Mouse (Mus musculus) lung, embryonic 15.5 days (tissue): ENCODE data around the gene Kalrn. TPM values are rescaled to one million over a fixed set of nuclear protein-coding genes. Genes with fewer than 3 reads are reported as not detected.

ENCODE experiments used
- ATAC-seq: fragments of 200-750 bp; cut with Nextera tagmentation; 2 replicates; pipeline ENCODE4 v1.8.0; 2017; ENCODE audit warnings: moderate number of reproducible peaks, borderline replicate concordance; ENCODE audit not compliant: low FRiP score, low TSS enrichment; ENCODE audit errors: extremely low read depth
- H3K27ac ChIP-seq: fragments of 300-500 bp; sonication (generic); 2 replicates; pipeline ENCODE4 v1.5.1; 2015; ENCODE audit warnings: moderate library complexity, mild to moderate bottlenecking, inconsistent platforms
- H3K27me3 ChIP-seq: fragments of 300-500 bp; sonication (generic); 2 replicates; pipeline ENCODE4 v1.6.1; 2015; ENCODE audit warnings: inconsistent platforms
- H3K36me3 ChIP-seq: fragments of 300-500 bp; sonication (generic); 2 replicates; pipeline ENCODE4 v1.6.1; 2015; ENCODE audit warnings: inconsistent platforms
- H3K4me1 ChIP-seq: fragments of 300-500 bp; sonication (generic); 2 replicates; pipeline ENCODE4 v1.6.1; 2015; ENCODE audit warnings: inconsistent platforms
- H3K4me2 ChIP-seq: fragments of 300-500 bp; sonication (generic); 2 replicates; pipeline ENCODE4 v1.6.1; 2015; ENCODE audit warnings: inconsistent platforms, mild to moderate bottlenecking, moderate library complexity
- H3K4me3 ChIP-seq: fragments of 300-500 bp; sonication (generic); 2 replicates; pipeline ENCODE4 v1.5.1; 2015; ENCODE audit warnings: mild to moderate bottlenecking, inconsistent platforms
- H3K9ac ChIP-seq: fragments of 300-500 bp; sonication (generic); 2 replicates; pipeline ENCODE4 v1.6.1; 2015; ENCODE audit warnings: inconsistent platforms
- H3K9me3 ChIP-seq: fragments of 300-500 bp; sonication (generic); 2 replicates; pipeline ENCODE4 v1.6.1; 2016; ENCODE audit warnings: inconsistent platforms
- WGBS: fragments of 180-500 bp; shearing (Covaris S2); methylation state at CpG from one replicate; pipeline ENCODE4 v1.1.7; 2015; 5-methylcytosine and 5-hydroxymethylcytosine counted together
- polyA plus RNA-seq: library from polyadenylated mRNA; unstranded; fragments of >200 nt; fragmentation: Nextera tagmentation; extraction: Ambion mirVana; gene quantifications from 2 replicates; pipeline ENCODE4 v1.2.1, GENCODE M21; 2015

The Kalrn gene
- polyA plus RNA-seq, 1 experiment from 2014 or later: 14.4 TPM

DNA sequence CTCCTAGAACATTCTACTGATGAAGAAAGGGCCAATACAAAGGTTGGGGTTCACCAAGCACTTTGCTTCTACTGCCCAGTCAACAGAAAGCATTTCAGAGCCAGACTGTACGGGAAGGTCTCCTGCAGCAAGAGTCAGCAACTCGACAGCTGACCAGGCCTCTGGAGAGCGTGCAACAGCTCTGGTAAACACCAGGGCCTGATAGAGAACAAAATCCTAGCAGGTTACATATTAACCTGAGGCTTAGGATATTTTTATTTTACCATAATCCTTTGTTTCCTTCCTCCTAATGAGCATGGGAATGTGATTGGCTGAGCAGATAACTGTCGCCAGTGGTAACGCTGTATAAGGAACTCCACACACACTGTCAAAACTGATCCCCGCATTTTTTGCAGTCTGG, 609.8 kb downstream of the Kalrn start:
- H3K27me3 ChIP-seq: no peaks in the 10 kb centered on the region
- H3K4me1 ChIP-seq: peaks cover 12% of the 10 kb centered on the region
- no peak for ATAC-seq
- H3K9me3 ChIP-seq: no peaks in the 10 kb centered on the region
- no peak overlapping the region for H3K9ac ChIP-seq
- H3K4me3 ChIP-seq: no peak overlapping the region
- no peak overlapping the region for H3K4me2 ChIP-seq
- H3K27ac ChIP-seq: no peak overlapping the region
- peaks cover 46% of the 10 kb centered on the region for H3K36me3 ChIP-seq
- WGBS: 75% methylated on average over 6 of the region's 6 CpGs

DNA sequence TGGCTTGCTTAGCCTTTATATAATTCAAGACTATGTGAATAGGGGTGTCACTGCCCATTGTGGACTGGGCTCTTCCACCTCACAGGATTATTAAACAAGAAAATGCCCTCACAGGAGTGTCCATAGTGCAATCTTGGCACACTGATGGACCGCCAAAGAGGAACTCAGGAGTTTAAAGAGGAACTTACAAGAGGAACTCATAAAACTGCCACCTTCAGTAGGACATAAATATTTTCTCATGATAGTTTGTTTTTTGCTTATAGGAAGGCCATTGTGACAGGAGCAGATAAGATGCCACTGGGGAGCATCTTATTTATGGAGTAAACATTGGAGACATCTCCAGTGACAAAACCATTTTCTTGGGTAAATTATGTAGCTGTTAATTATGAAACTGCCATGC, 618.5 kb downstream of the Kalrn start:
- no peak for ATAC-seq
- H3K9ac ChIP-seq: no peak overlapping the region
- peaks cover 62% of the 10 kb centered on the region for H3K36me3 ChIP-seq
- no peaks in the 10 kb centered on the region for H3K4me1 ChIP-seq
- 96% methylated on average over 1 of the region's 1 CpGs for WGBS
- no peak overlapping the region for H3K4me3 ChIP-seq
- H3K9me3 ChIP-seq: no peaks in the 10 kb centered on the region
- H3K27ac ChIP-seq: no peak overlapping the region
- H3K4me2 ChIP-seq: no peak overlapping the region
- H3K27me3 ChIP-seq: no peaks in the 10 kb centered on the region

DNA sequence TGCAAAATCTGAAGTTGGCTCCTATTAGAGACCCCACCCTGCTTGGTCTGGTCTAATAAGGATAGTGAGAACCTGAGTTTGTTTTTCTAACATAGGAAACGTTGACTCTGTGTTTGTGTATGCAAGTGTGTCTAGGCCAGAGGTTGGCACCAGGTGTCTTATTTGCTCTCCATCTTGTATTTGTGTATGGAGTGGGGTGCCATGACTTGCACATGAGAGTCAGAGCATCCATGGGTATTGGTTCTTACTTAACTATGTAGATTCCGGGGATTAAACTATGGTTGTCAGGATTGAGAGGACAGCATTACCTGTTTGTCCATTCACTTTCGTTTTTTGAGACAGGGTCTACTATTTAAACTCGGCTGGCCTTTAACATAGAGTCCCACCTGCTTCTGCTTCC, 620.3 kb downstream of the Kalrn start:
- no peak overlapping the region for H3K9ac ChIP-seq
- ATAC-seq: no peak
- no peak overlapping the region for H3K27ac ChIP-seq
- peaks cover 53% of the 10 kb centered on the region for H3K36me3 ChIP-seq
- H3K27me3 ChIP-seq: no peaks in the 10 kb centered on the region
- no peaks in the 10 kb centered on the region for H3K9me3 ChIP-seq
- no peak overlapping the region for H3K4me3 ChIP-seq
- H3K4me1 ChIP-seq: no peaks in the 10 kb centered on the region
- 76% methylated on average over 4 of the region's 4 CpGs for WGBS
- H3K4me2 ChIP-seq: no peak overlapping the region

DNA sequence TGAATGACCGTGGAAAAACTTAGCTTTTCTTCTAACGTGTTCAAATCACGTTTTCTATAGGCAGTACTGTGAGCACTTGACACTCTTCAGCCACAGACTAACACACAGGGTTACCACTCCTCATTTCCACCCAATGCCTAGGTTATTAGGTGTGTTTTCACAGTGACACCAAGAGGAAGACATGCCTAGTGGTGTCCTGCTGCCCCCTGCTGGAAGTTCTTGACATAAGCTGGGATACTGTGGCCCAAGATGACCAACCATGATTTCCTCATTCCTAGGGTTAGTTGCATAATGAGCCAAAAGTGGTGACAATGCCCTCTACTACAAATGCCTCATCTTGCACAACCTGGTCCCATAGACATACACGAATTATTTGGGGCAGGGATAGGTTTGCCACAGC, 622.5 kb downstream of the Kalrn start:
- H3K4me1 ChIP-seq: peaks cover 6% of the 10 kb centered on the region
- H3K9me3 ChIP-seq: no peaks in the 10 kb centered on the region
- H3K4me3 ChIP-seq: no peak overlapping the region
- H3K27ac ChIP-seq: no peak overlapping the region
- H3K4me2 ChIP-seq: no peak overlapping the region
- no peak overlapping the region for H3K9ac ChIP-seq
- peak; percentile 63; the same call in 1 of the 2 replicates for ATAC-seq
- no peaks in the 10 kb centered on the region for H3K27me3 ChIP-seq
- peaks cover 31% of the 10 kb centered on the region for H3K36me3 ChIP-seq
- WGBS: 24% methylated on average over 4 of the region's 4 CpGs

DNA sequence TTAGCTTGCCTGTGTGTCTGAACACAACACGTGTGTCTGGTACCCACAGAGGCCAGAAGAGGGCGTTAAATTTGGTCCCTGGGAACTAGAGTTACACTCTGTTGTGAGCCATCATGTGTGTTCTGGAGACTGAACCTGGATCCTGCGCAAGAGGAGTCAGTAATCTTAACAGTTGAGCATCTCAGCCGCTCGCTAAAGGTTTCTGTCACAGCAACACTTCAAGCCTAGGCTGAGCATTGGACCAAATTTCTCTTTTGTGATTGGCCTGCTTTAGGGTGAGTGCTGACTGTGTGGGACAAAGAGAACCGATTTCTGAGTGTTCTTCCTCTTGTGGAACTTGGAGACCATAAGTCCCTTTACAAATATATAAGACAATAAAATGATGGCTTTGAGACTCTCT, 622.9 kb downstream of the Kalrn start:
- Histone ChIP-seq H3K9me3 (no peaks in the 10 kb centered on the region), H3K4me2 (no peak overlapping the region), H3K4me1 (peaks cover 10% of the 10 kb centered on the region), H3K9ac (no peak overlapping the region), H3K4me3 (no peak overlapping the region), H3K27me3 (no peaks in the 10 kb centered on the region), H3K27ac (no peak overlapping the region), H3K36me3 (peaks cover 27% of the 10 kb centered on the region)
- ATAC-seq: no peak
- 72% methylated on average over 6 of the region's 6 CpGs for WGBS

DNA sequence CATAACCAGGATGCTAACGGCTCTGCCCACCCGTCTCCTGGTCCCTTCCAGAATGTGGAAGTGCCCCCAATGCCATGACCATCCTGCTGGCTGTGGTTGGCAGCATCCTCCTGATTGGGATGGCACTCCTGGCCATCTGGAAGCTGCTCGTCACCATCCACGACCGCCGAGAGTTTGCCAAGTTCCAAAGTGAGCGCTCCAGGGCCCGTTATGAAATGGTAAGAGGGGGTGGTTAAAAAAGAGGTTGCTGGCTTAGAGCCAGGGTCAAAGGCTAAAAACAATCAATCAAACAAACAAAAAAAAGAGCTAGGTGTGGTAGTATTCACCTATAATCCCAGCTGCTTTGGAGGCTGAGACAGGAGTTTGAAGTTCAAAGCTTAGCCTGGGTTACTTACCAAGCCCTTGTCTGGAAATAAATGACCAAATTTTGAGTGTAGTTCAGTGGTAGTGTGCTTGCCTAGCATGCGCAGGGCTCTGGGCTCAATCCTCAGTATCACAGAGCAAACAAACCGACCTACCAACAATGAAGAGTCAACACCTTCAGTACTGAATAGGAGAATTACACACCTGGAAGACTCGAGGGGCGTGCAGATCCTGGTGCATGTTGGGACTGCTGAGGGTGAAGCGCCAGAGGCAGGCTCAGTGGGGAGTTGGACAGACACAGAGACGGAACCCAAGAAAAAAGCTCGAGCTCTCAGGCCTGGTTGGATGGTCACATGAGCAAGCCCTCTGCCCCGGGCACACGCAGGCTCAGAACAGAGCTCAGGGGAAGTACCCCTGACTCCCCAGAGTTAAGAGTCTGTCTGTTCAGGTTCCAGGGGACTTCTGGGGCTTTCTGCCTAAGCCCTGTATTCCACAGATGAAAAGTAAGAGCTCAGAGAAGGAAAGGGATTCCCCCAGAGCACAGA, 625.4 kb downstream of the Kalrn start:
- Histone ChIP-seq H3K9ac (no peak overlapping the region), H3K27ac (no peak overlapping the region), H3K4me2 (no peak overlapping the region), H3K36me3 (peaks cover 9% of the 10 kb centered on the region; the same call in 1 of the 2 replicates), H3K4me3 (no peak overlapping the region), H3K4me1 (peaks cover 31% of the 10 kb centered on the region), H3K9me3 (no peaks in the 10 kb centered on the region), H3K27me3 (no peaks in the 10 kb centered on the region)
- WGBS: 63% methylated on average over 17 of the region's 17 CpGs
- no peak for ATAC-seq

DNA sequence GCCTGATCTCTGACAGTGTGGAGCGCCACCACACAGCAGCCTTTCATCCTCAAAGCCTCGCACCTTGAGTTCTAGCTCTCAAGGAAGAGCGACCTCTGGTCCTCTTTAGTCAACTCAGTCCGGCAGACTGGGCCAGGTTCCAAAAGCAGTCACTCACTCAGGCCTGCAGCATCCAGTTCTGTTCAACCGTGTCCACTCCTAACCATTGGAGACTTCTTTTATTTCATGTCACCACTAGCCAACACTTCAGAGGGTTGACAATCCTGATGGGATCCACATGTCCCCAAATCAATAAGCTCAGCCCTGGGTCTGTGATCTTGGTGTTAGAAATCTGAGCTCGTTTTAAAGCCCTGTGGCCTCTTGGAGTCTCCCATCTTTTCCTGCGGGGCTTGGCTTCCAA, 627.3 kb downstream of the Kalrn start:
- Histone ChIP-seq H3K4me2 (no peak overlapping the region), H3K4me3 (no peak overlapping the region), H3K4me1 (peaks cover 50% of the 10 kb centered on the region), H3K27me3 (no peaks in the 10 kb centered on the region), H3K9ac (no peak overlapping the region), H3K27ac (no peak overlapping the region), H3K36me3 (peaks cover 9% of the 10 kb centered on the region; the same call in 1 of the 2 replicates), H3K9me3 (no peaks in the 10 kb centered on the region)
- WGBS: 48% methylated on average over 7 of the region's 7 CpGs
- ATAC-seq: no peak

DNA sequence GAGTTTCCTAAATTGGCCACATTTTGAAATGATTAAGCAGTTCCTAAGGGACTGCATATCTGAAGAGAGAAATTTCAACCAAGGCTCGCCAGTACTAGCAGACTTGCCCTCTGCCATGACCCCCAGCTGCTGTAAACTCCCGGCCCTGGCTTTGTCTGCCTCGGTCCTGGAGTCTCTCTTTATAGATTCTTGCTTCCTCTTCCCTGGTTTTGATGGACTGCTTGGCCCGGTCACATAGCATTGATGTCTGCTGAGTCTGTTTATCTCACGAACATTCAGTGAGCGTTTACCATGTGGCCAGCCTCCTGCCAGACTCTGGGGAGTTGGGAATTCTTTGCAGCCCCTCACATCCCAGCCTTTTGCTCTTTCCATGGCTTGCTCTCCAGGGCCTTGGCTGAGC, 628.6 kb downstream of the Kalrn start:
- peak; percentile 43; the same call in 1 of the 2 replicates for ATAC-seq
- peaks cover 62% of the 10 kb centered on the region for H3K4me1 ChIP-seq
- peaks cover 9% of the 10 kb centered on the region; the same call in 1 of the 2 replicates for H3K36me3 ChIP-seq
- H3K9me3 ChIP-seq: no peaks in the 10 kb centered on the region
- H3K27me3 ChIP-seq: no peaks in the 10 kb centered on the region
- no peak overlapping the region for H3K4me2 ChIP-seq
- WGBS: 19% methylated on average over 6 of the region's 6 CpGs
- no peak overlapping the region for H3K4me3 ChIP-seq
- H3K27ac ChIP-seq: peak overlapping the region; percentile 69
- H3K9ac ChIP-seq: no peak overlapping the region

DNA sequence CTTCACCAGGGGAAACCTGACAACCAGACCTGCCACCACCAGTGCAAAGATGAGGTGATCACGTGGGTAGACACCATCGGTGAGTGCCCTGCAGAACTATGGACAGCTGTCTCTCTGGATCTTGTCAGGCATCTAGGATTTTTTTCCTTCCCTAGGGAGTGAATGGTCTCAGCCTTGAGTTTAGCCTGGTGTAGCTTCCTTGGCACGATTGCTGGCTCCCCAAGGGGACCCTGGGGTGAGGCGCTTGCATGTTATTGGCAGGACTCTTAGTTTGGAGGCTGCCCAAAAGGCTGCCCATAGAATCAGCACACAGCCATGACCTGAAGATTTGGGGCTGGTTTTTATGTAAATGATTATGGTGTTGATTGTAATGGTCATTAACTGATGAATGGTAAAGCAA, 629.2 kb downstream of the Kalrn start:
- Histone ChIP-seq H3K9me3 (no peaks in the 10 kb centered on the region), H3K27me3 (no peaks in the 10 kb centered on the region), H3K4me1 (peaks cover 68% of the 10 kb centered on the region), H3K4me3 (no peak overlapping the region), H3K27ac (peak overlapping the region; percentile 69), H3K4me2 (no peak overlapping the region), H3K36me3 (peaks cover 6% of the 10 kb centered on the region; the same call in 1 of the 2 replicates), H3K9ac (no peak overlapping the region)
- 75% methylated on average over 4 of the region's 4 CpGs for WGBS
- ATAC-seq: no peak

DNA sequence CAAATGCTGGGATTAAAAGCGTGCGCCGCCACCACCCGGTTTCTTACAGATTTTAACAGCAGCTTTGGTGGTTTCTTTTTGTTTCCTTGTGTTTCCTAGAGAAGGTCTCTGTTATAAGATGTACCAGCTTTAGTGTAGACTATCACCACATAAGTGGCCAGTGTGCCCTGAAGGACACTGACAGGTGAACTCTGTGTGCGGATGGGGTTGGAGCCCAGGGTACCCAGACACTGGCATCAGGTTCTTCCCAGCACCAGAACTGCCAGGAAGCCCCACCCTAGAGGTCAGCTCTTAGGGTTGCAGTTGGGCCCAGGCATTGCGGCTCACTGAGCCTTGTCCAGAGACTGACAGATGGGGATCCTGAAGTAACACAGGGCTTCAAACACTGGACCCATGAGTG, 629.9 kb downstream of the Kalrn start:
- Histone ChIP-seq H3K27me3 (peaks cover 4% of the 10 kb centered on the region; the same call in 1 of the 2 replicates), H3K4me1 (peaks cover 76% of the 10 kb centered on the region), H3K9me3 (no peaks in the 10 kb centered on the region), H3K36me3 (no peaks in the 10 kb centered on the region), H3K27ac (no peak overlapping the region), H3K9ac (no peak overlapping the region), H3K4me3 (no peak overlapping the region), H3K4me2 (no peak overlapping the region)
- WGBS: 92% methylated on average over 6 of the region's 6 CpGs
- no peak for ATAC-seq

DNA sequence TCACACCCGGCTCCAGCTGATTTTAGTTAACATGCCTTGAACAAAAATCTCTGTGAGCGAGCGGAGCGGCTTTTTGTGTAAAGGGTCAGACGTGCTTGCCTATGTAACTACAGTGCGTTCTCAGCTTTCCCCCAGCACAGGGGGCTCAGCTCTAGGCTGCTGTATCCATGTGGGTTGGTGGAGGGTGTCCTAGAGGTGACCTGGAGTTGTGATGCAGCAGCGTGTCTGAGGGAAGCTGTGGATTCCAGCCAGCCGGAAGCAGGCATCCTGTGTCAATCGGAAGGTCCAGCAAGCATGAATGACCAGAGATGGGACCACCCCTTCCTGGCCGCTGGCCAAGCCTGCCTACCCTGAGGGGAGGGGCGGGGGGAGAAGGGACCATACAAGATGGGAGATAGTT, 631.0 kb downstream of the Kalrn start:
- Histone ChIP-seq H3K9ac (no peak overlapping the region), H3K4me2 (no peak overlapping the region), H3K36me3 (no peaks in the 10 kb centered on the region), H3K27me3 (peaks cover 9% of the 10 kb centered on the region; the same call in 1 of the 2 replicates), H3K9me3 (no peaks in the 10 kb centered on the region), H3K4me1 (peaks cover 86% of the 10 kb centered on the region), H3K4me3 (no peak overlapping the region), H3K27ac (no peak overlapping the region)
- 32% methylated on average over 11 of the region's 11 CpGs for WGBS
- no peak for ATAC-seq

DNA sequence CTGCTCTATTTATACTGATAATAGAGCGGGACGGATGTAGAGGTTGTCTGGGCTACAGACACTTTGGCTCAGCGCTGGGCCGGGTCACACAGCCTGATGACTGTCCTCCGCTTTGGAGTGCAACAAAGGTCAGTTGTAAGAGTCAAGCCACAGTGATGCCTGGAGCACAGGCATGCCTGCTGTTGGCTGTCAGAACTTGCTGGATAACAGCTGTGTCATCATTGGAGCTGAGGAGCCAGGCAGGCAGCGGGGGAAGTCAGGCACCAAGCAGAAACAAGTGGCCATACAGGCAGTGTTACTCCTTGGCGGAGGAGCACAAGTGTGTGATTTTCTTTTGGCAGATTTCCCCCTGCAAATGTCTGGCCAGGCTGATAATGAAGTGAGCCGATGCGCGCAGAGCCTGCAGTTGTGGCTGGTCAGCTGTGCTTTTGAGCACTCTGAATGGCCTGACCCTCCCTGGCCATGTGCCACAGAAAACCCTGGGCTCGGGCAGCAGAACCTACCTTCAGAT, 632.0 kb downstream of the Kalrn start:
- Histone ChIP-seq H3K9ac (no peak overlapping the region), H3K4me3 (no peak overlapping the region), H3K4me2 (peak overlapping the region; percentile 7; the same call in 1 of the 2 replicates), H3K27me3 (peaks cover 15% of the 10 kb centered on the region; the same call in 1 of the 2 replicates), H3K36me3 (no peaks in the 10 kb centered on the region), H3K4me1 (peaks cover 96% of the 10 kb centered on the region), H3K27ac (peak overlapping the region; percentile 61), H3K9me3 (no peaks in the 10 kb centered on the region)
- 25% methylated on average over 11 of the region's 11 CpGs for WGBS
- peak; percentile 51 for ATAC-seq
